ENCODE assay signal across 17 mouse cellular contexts in genomic region chr14:30576260-30576659, GRCm38 (mm10). TPM values are rescaled to one million over a fixed set of nuclear protein-coding genes. Genes with fewer than 3 reads are reported as not detected.
DNase-seq lines count a peak whose midpoint lies in the region; ATAC-seq and TF ChIP-seq lines count a peak whose summit lies in the region.
"Had no signal": no experiment of that assay in that cellular context is flagged by ENCODE, and none has a peak within 500 bp of the region (broad histone marks: within the 10 kb centered on the region; RNA-seq: fewer than 3 reads in every experiment).

No protein-coding gene starts in this region.

- no peak overlapping the region for H3K4me3 ChIP-seq in heart, embryonic 12.5 days
- no peak overlapping the region for H3K4me3 ChIP-seq in lung, embryonic 16.5 days (ENCODE audit: low read length)
- no peak overlapping the region for H3K4me3 ChIP-seq in lung, adult 2 months (replicated peaks; ENCODE audit: extremely low read depth, low read depth, low read length)
- no peak overlapping the region for H3K4me3 ChIP-seq in liver, embryonic 14.5 days (ENCODE audit: insufficient read depth in 1 of 2, low read depth in 2 of 2, low read length in 2 of 2)
- H3K4me3 ChIP-seq: heart, adult 2 months; hindbrain, embryonic 10.5 days; layer of hippocampus, adult 2 months; stomach, embryonic 15.5 days had no signal

- peaks cover 45% of the 10 kb centered on the region for H3K36me3 ChIP-seq in heart, embryonic 12.5 days
- peaks cover 24% of the 10 kb centered on the region for H3K36me3 ChIP-seq in lung, embryonic 16.5 days (ENCODE audit: control insufficient read depth, insufficient read depth, low read length)
- H3K36me3 ChIP-seq in liver, embryonic 14.5 days (replicated peaks; ENCODE audit: control insufficient read depth, insufficient read depth, low read depth), result peaks cover 28% of the 10 kb centered on the region

- ATAC-seq in heart, embryonic 12.5 days (ENCODE audit: insufficient number of reproducible peaks, low FRiP score), result no peak
- ATAC-seq in lung, embryonic 16.5 days (ENCODE audit: low read depth), result 0 out of 2 replicates have a peak, but pooled peaks have one; percentile 29
- ATAC-seq in liver, embryonic 14.5 days (ENCODE audit: insufficient read depth), result no peak
- ATAC-seq in monocyte, adult 5-6 weeks (replicated peaks; ENCODE audit: insufficient number of reproducible peaks, low FRiP score, low TSS enrichment, poor library complexity, severe bottlenecking), result no peak
- ATAC-seq: forebrain, embryonic 14.5 days had no signal

- no peak overlapping the region for H3K27ac ChIP-seq in heart, embryonic 12.5 days (ENCODE audit: poor library complexity, severe bottlenecking)
- H3K27ac ChIP-seq in lung, embryonic 16.5 days (ENCODE audit: low read length), result no peak overlapping the region
- H3K27ac ChIP-seq in liver, embryonic 14.5 days, result peak overlapping the region; percentile 44
- H3K27ac ChIP-seq: heart, adult 2 months; hindbrain, embryonic 10.5 days; layer of hippocampus, adult 2 months; stomach, embryonic 15.5 days had no signal

- peak overlapping the region; percentile 45; the same call in 1 of the 2 replicates for H3K9ac ChIP-seq in heart, embryonic 12.5 days
- no peak overlapping the region for H3K9ac ChIP-seq in lung, embryonic 16.5 days (ENCODE audit: low read length)
- no peak overlapping the region; the same call in 1 of the 2 replicates for H3K9ac ChIP-seq in liver, embryonic 14.5 days (replicated peaks)
- H3K9ac ChIP-seq: stomach, embryonic 15.5 days had no signal

- WGBS in heart, embryonic 12.5 days, result 43% methylated on average over 5 of the region's 5 CpGs
- WGBS in lung, embryonic 16.5 days, result 22% methylated on average over 5 of the region's 5 CpGs
- WGBS in lung, adult 2 months, result 51% methylated on average over 5 of the region's 5 CpGs
- WGBS in liver, embryonic 14.5 days (ENCODE audit: insufficient replicate concordance), result 39% methylated on average over 5 of the region's 5 CpGs

- peaks cover 32% of the 10 kb centered on the region for H3K4me1 ChIP-seq in heart, embryonic 12.5 days (replicated peaks)
- peaks cover 9% of the 10 kb centered on the region for H3K4me1 ChIP-seq in lung, embryonic 16.5 days (replicated peaks; ENCODE audit: control insufficient read depth, insufficient read depth, low read length)
- H3K4me1 ChIP-seq in lung, adult 2 months (ENCODE audit: control insufficient read depth, insufficient read depth, low read length), result 0 out of 2 replicates have a peak, but pooled peaks cover 2% of the 10 kb centered on the region
- H3K4me1 ChIP-seq in liver, embryonic 14.5 days (replicated peaks; ENCODE audit: control insufficient read depth in 2 of 2, insufficient read depth in 2 of 2, low read length in 1 of 2), result peaks cover 11 to 17% of the 10 kb centered on the region in 2 experiments

- no peak for TF ChIP-seq POLR2A in lung, adult 2 months (IDR thresholded peaks at IDR 0.05; ENCODE audit: borderline replicate concordance, extremely low read depth, low read depth, low read length)

- DNase-seq in heart, adult 11 months, result no peak
- DNase-seq in lung, adult 2 months, result no peak
- no peak for DNase-seq in liver, embryonic 14.5 days (ENCODE audit: low read depth in 3 of 3, low spot score in 3 of 3)
- DNase-seq in adrenal gland, adult (ENCODE audit: inconsistent age in 2 of 2, low spot score in 1 of 2), result no peak
- DNase-seq in layer of hippocampus, postnatal 25 days (ENCODE audit: extremely low spot score in 1 of 2, low spot score in 1 of 2), result no peak
- DNase-seq: cerebellum, adult 11-12 months; heart, adult 2 months; kidney, adult 18-20 months; midbrain, embryonic 14.5 days; thymus, postnatal 25 days had no signal

- no peak for TF ChIP-seq CTCF in lung, adult 2 months (IDR thresholded peaks at IDR 0.05; ENCODE audit: insufficient read depth, low read length)
- no peak for TF ChIP-seq CTCF in liver, embryonic 14.5 days (IDR thresholded peaks at IDR 0.05; ENCODE audit: low read depth)

- TF ChIP-seq EP300 in liver, embryonic 14.5 days (IDR thresholded peaks at IDR 0.05; ENCODE audit: low read depth), result no peak

- no peaks in the 10 kb centered on the region for H3K27me3 ChIP-seq in heart, embryonic 12.5 days (replicated peaks)
- H3K27me3 ChIP-seq in lung, embryonic 16.5 days (ENCODE audit: control insufficient read depth, insufficient read depth, low read depth, low read length), result no peaks in the 10 kb centered on the region
- H3K27me3 ChIP-seq in liver, embryonic 14.5 days (ENCODE audit: control insufficient read depth, insufficient read depth, low read length), result no peaks in the 10 kb centered on the region
- H3K27me3 ChIP-seq: stomach, embryonic 15.5 days had no signal

- H3K9me3 ChIP-seq in heart, embryonic 12.5 days (replicated peaks), result no peaks in the 10 kb centered on the region
- no peaks in the 10 kb centered on the region for H3K9me3 ChIP-seq in lung, embryonic 16.5 days (ENCODE audit: control insufficient read depth, low read length)
- H3K9me3 ChIP-seq in liver, embryonic 14.5 days (ENCODE audit: control insufficient read depth, low read length), result no peaks in the 10 kb centered on the region
- H3K9me3 ChIP-seq: hindbrain, embryonic 10.5 days; stomach, embryonic 15.5 days had no signal

- H3K4me2 ChIP-seq in heart, embryonic 12.5 days, result no peak overlapping the region
- H3K4me2 ChIP-seq in lung, embryonic 16.5 days (ENCODE audit: low read depth, low read length), result no peak overlapping the region
- H3K4me2 ChIP-seq in liver, embryonic 14.5 days (ENCODE audit: low read depth), result 0 out of 2 replicates have a peak overlapping the region, but pooled peaks have one; percentile 15
- H3K4me2 ChIP-seq: stomach, embryonic 15.5 days had no signal

RNA-seq across cellular contexts. Expression of gene Tkt, which starts 28.1 kb away (rescaled TPM):
- polyA plus RNA-seq in heart, embryonic 12.5 days (2016; fragmentation: Nextera tagmentation; extraction: Ambion mirVana), result 85.7 and 90.4 TPM in 2 replicates
- 244 and 251 TPM in 2 replicates for polyA plus RNA-seq in lung, embryonic 16.5 days (2015; fragmentation: Nextera tagmentation; extraction: Ambion mirVana)
- polyA plus RNA-seq in lung, adult 2 months (2012; rRNA removed), result 223 and 271 TPM in 2 replicates
- polyA plus RNA-seq in liver, embryonic 14.5 days (2012; rRNA removed), result 132 and 153 TPM in 2 replicates
- 86.7 and 98.4 TPM in 2 replicates for polyA plus RNA-seq in liver, embryonic 14.5 days (2014; fragmentation: Nextera tagmentation; extraction: Ambion mirVana)
- total RNA-seq in monocyte, adult 5-6 weeks (2017), result 278 to 467 TPM (median 383 TPM) in 3 replicates
- total RNA-seq in layer of hippocampus, postnatal 25 days (2021), result 100 to 1,000 TPM; 159 to 182 TPM

RNA-seq across cellular contexts. Expression of gene Prkcd, which starts 49.8 kb away (rescaled TPM):
- polyA plus RNA-seq in heart, embryonic 12.5 days (2016; fragmentation: Nextera tagmentation; extraction: Ambion mirVana), result 38.8 and 40.7 TPM in 2 replicates
- 53.4 and 55.4 TPM in 2 replicates for polyA plus RNA-seq in lung, embryonic 16.5 days (2015; fragmentation: Nextera tagmentation; extraction: Ambion mirVana)
- polyA plus RNA-seq in lung, adult 2 months (2012; rRNA removed), result 111 and 134 TPM in 2 replicates
- 15.5 and 18.7 TPM in 2 replicates for polyA plus RNA-seq in liver, embryonic 14.5 days (2012; rRNA removed)
- polyA plus RNA-seq in liver, embryonic 14.5 days (2014; fragmentation: Nextera tagmentation; extraction: Ambion mirVana), result 11.4 and 12.5 TPM in 2 replicates
- total RNA-seq in monocyte, adult 5-6 weeks (2017), result 610 to 725 TPM (median 637 TPM) in 3 replicates
- total RNA-seq in layer of hippocampus, postnatal 25 days (2021), result 10 to 100 TPM; 27.3 to 30.6 TPM
